Mouse (Mus musculus): ENCODE data around the gene Kcne4. TPM values are rescaled to one million over a fixed set of nuclear protein-coding genes. Genes with fewer than 3 reads are reported as not detected.
A peak's percentile ranks its signal among the peaks of the same experiment; 100 is the strongest.

The Kcne4 gene
- polyA plus RNA-seq, 1 experiment from 2014 or later: 13.8 TPM

GRCm38 (mm10) chr1:78820176-78820575 is 3.6 kb downstream of the Kcne4 start:
- TF ChIP-seq EP300 (optimal IDR thresholded peaks at IDR 0.05) (no peak), CTCF (IDR thresholded peaks at IDR 0.05; ENCODE audit: low read depth) (no peak)
- Histone ChIP-seq H3K4me2 (replicated peaks; ENCODE audit: low read depth) (peak overlapping the region; percentile 47), H3K36me3 (ENCODE audit: control insufficient read depth, insufficient read depth, low read length) (no peaks in the 10 kb centered on the region), H3K4me1 (replicated peaks; ENCODE audit: control insufficient read depth, insufficient read depth) (peaks cover 7% of the 10 kb centered on the region; the same call in 1 of the 2 replicates), H3K9ac (ENCODE audit: low read length) (no peak overlapping the region), H3K4me3 (ENCODE audit: low read depth, low read length) (no peak overlapping the region), H3K27me3 (ENCODE audit: control insufficient read depth, insufficient read depth, low read length) (no peaks in the 10 kb centered on the region), H3K27ac (replicated peaks) (peak overlapping the region; percentile 64), H3K9me3 (ENCODE audit: control insufficient read depth, low read length) (no peaks in the 10 kb centered on the region)
- ATAC-seq (ENCODE audit: low FRiP score, low TSS enrichment): no peak
- DNase-seq (ENCODE audit: low spot score): no peak
- 41% methylated on average over 8 of the region's 8 CpGs for WGBS

GRCm38 (mm10) chr1:78821111-78821510 is 4.6 kb downstream of the Kcne4 start:
- no peaks in the 10 kb centered on the region for H3K36me3 ChIP-seq (ENCODE audit: control insufficient read depth, insufficient read depth, low read length)
- ATAC-seq (ENCODE audit: low FRiP score, low TSS enrichment): no peak

GRCm38 (mm10) chr1:78821733-78822430 is 5.3 kb downstream of the Kcne4 start:
- H3K9ac ChIP-seq (ENCODE audit: low read length): no peak overlapping the region
- H3K36me3 ChIP-seq (ENCODE audit: control insufficient read depth, insufficient read depth, low read length): no peaks in the 10 kb centered on the region
- H3K27me3 ChIP-seq (ENCODE audit: control insufficient read depth, insufficient read depth, low read length): no peaks in the 10 kb centered on the region
- ATAC-seq (ENCODE audit: low FRiP score, low TSS enrichment) (no peak), DNase-seq (ENCODE audit: low spot score) (no peak)
- no peaks in the 10 kb centered on the region for H3K9me3 ChIP-seq (ENCODE audit: control insufficient read depth, low read length)
- H3K27ac ChIP-seq (replicated peaks): no peak overlapping the region
- no peak for TF ChIP-seq CTCF (IDR thresholded peaks at IDR 0.05; ENCODE audit: low read depth)
- no peak for TF ChIP-seq EP300 (optimal IDR thresholded peaks at IDR 0.05)
- 84% methylated on average over 15 of the region's 15 CpGs for WGBS
- H3K4me2 ChIP-seq (replicated peaks; ENCODE audit: low read depth): no peak overlapping the region
- no peak overlapping the region for H3K4me3 ChIP-seq (ENCODE audit: low read depth, low read length)
- H3K4me1 ChIP-seq (replicated peaks; ENCODE audit: control insufficient read depth, insufficient read depth): peaks cover 7% of the 10 kb centered on the region; the same call in 1 of the 2 replicates

More at GRCm38 (mm10) chr1:78821111-78821510, 4.6 kb downstream of the Kcne4 start:
- Histone ChIP-seq H3K9ac (ENCODE audit: low read length) (no peak overlapping the region), H3K4me1 (replicated peaks; ENCODE audit: control insufficient read depth, insufficient read depth) (peaks cover 7% of the 10 kb centered on the region; the same call in 1 of the 2 replicates), H3K4me2 (replicated peaks; ENCODE audit: low read depth) (no peak overlapping the region), H3K27me3 (ENCODE audit: control insufficient read depth, insufficient read depth, low read length) (no peaks in the 10 kb centered on the region), H3K9me3 (ENCODE audit: control insufficient read depth, low read length) (no peaks in the 10 kb centered on the region), H3K4me3 (ENCODE audit: low read depth, low read length) (no peak overlapping the region), H3K27ac (replicated peaks) (0 out of 2 replicates have a peak overlapping the region, but pooled peaks have one; percentile 13)
- no peak for TF ChIP-seq CTCF (IDR thresholded peaks at IDR 0.05; ENCODE audit: low read depth)
- TF ChIP-seq EP300 (optimal IDR thresholded peaks at IDR 0.05): no peak
- no peak for DNase-seq (ENCODE audit: low spot score)
- 47% methylated on average over 9 of the region's 9 CpGs for WGBS

GRCm38 (mm10) chr1:78825246-78825645 is 8.7 kb downstream of the Kcne4 start:
- Histone ChIP-seq H3K9me3 (ENCODE audit: control insufficient read depth, low read length) (no peaks in the 10 kb centered on the region), H3K27me3 (ENCODE audit: control insufficient read depth, insufficient read depth, low read length) (no peaks in the 10 kb centered on the region), H3K36me3 (ENCODE audit: control insufficient read depth, insufficient read depth, low read length) (no peaks in the 10 kb centered on the region), H3K4me3 (ENCODE audit: low read depth, low read length) (no peak overlapping the region), H3K27ac (replicated peaks) (no peak overlapping the region), H3K4me2 (replicated peaks; ENCODE audit: low read depth) (no peak overlapping the region), H3K4me1 (replicated peaks; ENCODE audit: control insufficient read depth, insufficient read depth) (no peaks in the 10 kb centered on the region), H3K9ac (ENCODE audit: low read length) (no peak overlapping the region)
- no peak for TF ChIP-seq EP300 (optimal IDR thresholded peaks at IDR 0.05)
- no peak for TF ChIP-seq CTCF (IDR thresholded peaks at IDR 0.05; ENCODE audit: low read depth)
- 76% methylated on average over 3 of the region's 3 CpGs for WGBS
- ATAC-seq (ENCODE audit: low FRiP score, low TSS enrichment): no peak
- no peak for DNase-seq (ENCODE audit: low spot score)

- no peak overlapping the region for H3K9ac ChIP-seq (ENCODE audit: low read length)
- no peaks in the 10 kb centered on the region for H3K9me3 ChIP-seq (ENCODE audit: control insufficient read depth, low read length)
- H3K27ac ChIP-seq (replicated peaks): no peak overlapping the region
- ATAC-seq (ENCODE audit: low FRiP score, low TSS enrichment) (no peak), DNase-seq (ENCODE audit: low spot score) (no peak)
- no peak overlapping the region for H3K4me3 ChIP-seq (ENCODE audit: low read depth, low read length)
- H3K27me3 ChIP-seq (ENCODE audit: control insufficient read depth, insufficient read depth, low read length): no peaks in the 10 kb centered on the region
- no peak for TF ChIP-seq CTCF (IDR thresholded peaks at IDR 0.05; ENCODE audit: low read depth)
- 65% methylated on average over 3 of the region's 3 CpGs for WGBS
- H3K36me3 ChIP-seq (ENCODE audit: control insufficient read depth, insufficient read depth, low read length): no peaks in the 10 kb centered on the region
- no peaks in the 10 kb centered on the region for H3K4me1 ChIP-seq (replicated peaks; ENCODE audit: control insufficient read depth, insufficient read depth)
- no peak overlapping the region for H3K4me2 ChIP-seq (replicated peaks; ENCODE audit: low read depth)
Measured at GRCm38 (mm10) chr1:78838468-78838867, 21.9 kb downstream of the Kcne4 start.

GRCm38 (mm10) chr1:78840769-78841168 is 24.2 kb downstream of the Kcne4 start:
- no peak overlapping the region for H3K9ac ChIP-seq (ENCODE audit: low read length)

More at GRCm38 (mm10) chr1:78840769-78841168, 24.2 kb downstream of the Kcne4 start:
- H3K27ac ChIP-seq (replicated peaks): no peak overlapping the region
- 57% methylated on average over 2 of the region's 2 CpGs for WGBS
- H3K4me2 ChIP-seq (replicated peaks; ENCODE audit: low read depth): no peak overlapping the region
- H3K9me3 ChIP-seq (ENCODE audit: control insufficient read depth, low read length): no peaks in the 10 kb centered on the region
- H3K36me3 ChIP-seq (ENCODE audit: control insufficient read depth, insufficient read depth, low read length): no peaks in the 10 kb centered on the region
- TF ChIP-seq EP300 (optimal IDR thresholded peaks at IDR 0.05) (no peak), CTCF (IDR thresholded peaks at IDR 0.05; ENCODE audit: low read depth) (no peak)
- no peak for DNase-seq (ENCODE audit: low spot score)
- no peaks in the 10 kb centered on the region for H3K4me1 ChIP-seq (replicated peaks; ENCODE audit: control insufficient read depth, insufficient read depth)
- H3K4me3 ChIP-seq (ENCODE audit: low read depth, low read length): no peak overlapping the region
- H3K27me3 ChIP-seq (ENCODE audit: control insufficient read depth, insufficient read depth, low read length): no peaks in the 10 kb centered on the region
- ATAC-seq (ENCODE audit: low FRiP score, low TSS enrichment): no peak
